Mouse (Mus musculus): Measurements from ENCODE around the gene Tpm3. TPM values are rescaled to one million over a fixed set of nuclear protein-coding genes. Genes with fewer than 3 reads are reported as not detected.

Tpm3 gene
- polyA plus RNA-seq, 1 experiment, result 305 TPM

DNA sequence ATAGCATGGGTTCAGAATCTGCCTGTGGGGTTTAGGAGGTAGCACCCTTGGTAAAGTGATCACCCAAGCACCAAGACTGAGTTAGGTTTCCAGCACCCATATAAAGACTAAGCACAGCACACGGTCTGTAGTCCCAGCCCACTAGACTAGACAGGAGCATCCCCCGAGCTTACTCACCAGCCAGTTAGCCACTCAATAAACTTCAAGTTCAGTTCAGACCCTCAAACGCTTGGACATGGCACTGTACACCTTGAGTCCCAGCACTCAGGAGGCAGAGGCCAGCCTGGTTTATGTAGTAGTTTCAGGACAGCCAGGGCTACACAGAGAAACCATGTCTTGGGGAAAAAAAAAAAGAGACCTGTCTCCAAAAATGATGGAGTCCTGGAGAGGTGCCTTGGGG lies 28.6 kb downstream of the Tpm3 start:
- no peak overlapping the region for H3K27ac ChIP-seq (ENCODE audit: insufficient read depth, low read length)
- peaks cover 5% of the 10 kb centered on the region for H3K4me1 ChIP-seq (ENCODE audit: control insufficient read depth, insufficient read depth, low read length)
- no peaks in the 10 kb centered on the region for H3K9me3 ChIP-seq (replicated peaks; ENCODE audit: control insufficient read depth, insufficient read depth, low read length, poor library complexity, severe bottlenecking)
- H3K4me3 ChIP-seq (ENCODE audit: low read depth, low read length), result no peak overlapping the region
- H3K36me3 ChIP-seq (ENCODE audit: control insufficient read depth, insufficient read depth, low read length, poor library complexity, severe bottlenecking), result peaks cover 5% of the 10 kb centered on the region
- H3K9ac ChIP-seq (ENCODE audit: low read depth, poor library complexity, severe bottlenecking), result no peak overlapping the region
- H3K27me3 ChIP-seq (ENCODE audit: control insufficient read depth, insufficient read depth, low read length, poor library complexity, severe bottlenecking), result no peaks in the 10 kb centered on the region
- TF ChIP-seq POLR2A (IDR thresholded peaks at IDR 0.05; ENCODE audit: insufficient read depth, low read length) (no peak), EP300 (IDR thresholded peaks at IDR 0.05; ENCODE audit: insufficient read depth, low read depth, low read length) (no peak), CTCF (IDR thresholded peaks at IDR 0.05; ENCODE audit: low read depth, low read length) (no peak)

DNA sequence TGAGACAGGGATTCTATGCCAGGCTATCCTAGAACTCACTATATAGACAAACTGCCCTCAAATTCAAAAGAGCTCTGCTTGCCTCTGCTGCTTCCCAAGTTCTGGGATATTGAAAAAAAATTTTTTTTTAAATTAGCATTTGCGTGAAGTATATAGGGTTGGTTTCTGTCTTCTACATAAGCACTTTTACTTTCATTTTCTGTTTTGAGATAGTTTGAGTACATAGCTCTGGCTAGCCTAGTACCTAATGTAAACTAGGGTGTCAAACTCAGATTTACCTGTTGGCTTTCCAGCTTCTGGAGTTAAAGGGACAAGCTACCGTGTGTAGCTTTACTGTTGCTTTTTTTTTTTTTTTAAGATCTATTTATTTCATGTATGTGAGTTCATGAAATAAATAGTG lies 29.2 kb downstream of the Tpm3 start:
- no peak for TF ChIP-seq CTCF (IDR thresholded peaks at IDR 0.05; ENCODE audit: low read depth, low read length)
- TF ChIP-seq EP300 (IDR thresholded peaks at IDR 0.05; ENCODE audit: insufficient read depth, low read depth, low read length), result no peak
- TF ChIP-seq POLR2A (IDR thresholded peaks at IDR 0.05; ENCODE audit: insufficient read depth, low read length), result no peak
- Histone ChIP-seq H3K27ac (ENCODE audit: insufficient read depth, low read length) (no peak overlapping the region), H3K36me3 (ENCODE audit: control insufficient read depth, insufficient read depth, low read length, poor library complexity, severe bottlenecking) (peaks cover 2% of the 10 kb centered on the region; the same call in 1 of the 2 replicates)

DNA sequence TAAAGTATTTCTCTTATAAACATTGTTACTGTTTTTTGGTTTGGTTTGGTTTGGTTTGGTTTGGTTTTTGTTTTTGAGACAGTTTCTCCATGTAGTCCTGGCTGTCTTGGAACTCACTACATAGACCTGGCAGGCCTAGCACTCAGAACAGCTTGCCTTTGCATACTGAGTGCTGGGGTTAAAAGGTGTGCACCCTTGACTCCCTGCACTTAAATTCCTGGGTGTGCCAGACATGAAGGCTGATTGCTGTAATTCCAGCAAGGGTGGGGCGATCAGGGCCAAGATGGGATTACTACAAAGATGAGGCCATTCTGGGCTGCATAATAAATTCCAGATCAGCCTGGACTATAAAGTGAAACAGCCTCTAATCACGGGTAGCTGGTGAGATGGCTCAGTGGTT lies 29.8 kb downstream of the Tpm3 start:
- H3K4me1 ChIP-seq (ENCODE audit: control insufficient read depth, insufficient read depth, low read length), result peaks cover 5% of the 10 kb centered on the region
- no peaks in the 10 kb centered on the region for H3K9me3 ChIP-seq (replicated peaks; ENCODE audit: control insufficient read depth, insufficient read depth, low read length, poor library complexity, severe bottlenecking)
- no peak overlapping the region for H3K9ac ChIP-seq (ENCODE audit: low read depth, poor library complexity, severe bottlenecking)
- no peak overlapping the region for H3K27ac ChIP-seq (ENCODE audit: insufficient read depth, low read length)
- no peaks in the 10 kb centered on the region for H3K27me3 ChIP-seq (ENCODE audit: control insufficient read depth, insufficient read depth, low read length, poor library complexity, severe bottlenecking)
- TF ChIP-seq CTCF (IDR thresholded peaks at IDR 0.05; ENCODE audit: low read depth, low read length), result no peak
- no peak for TF ChIP-seq POLR2A (IDR thresholded peaks at IDR 0.05; ENCODE audit: insufficient read depth, low read length)
- TF ChIP-seq EP300 (IDR thresholded peaks at IDR 0.05; ENCODE audit: insufficient read depth, low read depth, low read length), result no peak
- no peak overlapping the region for H3K4me3 ChIP-seq (ENCODE audit: low read depth, low read length)
- H3K36me3 ChIP-seq (ENCODE audit: control insufficient read depth, insufficient read depth, low read length, poor library complexity, severe bottlenecking), result peaks cover 2% of the 10 kb centered on the region; the same call in 1 of the 2 replicates

More for the DNA sequence above, 29.2 kb downstream of the Tpm3 start:
- Histone ChIP-seq H3K9me3 (replicated peaks; ENCODE audit: control insufficient read depth, insufficient read depth, low read length, poor library complexity, severe bottlenecking) (no peaks in the 10 kb centered on the region), H3K27me3 (ENCODE audit: control insufficient read depth, insufficient read depth, low read length, poor library complexity, severe bottlenecking) (no peaks in the 10 kb centered on the region), H3K4me3 (ENCODE audit: low read depth, low read length) (no peak overlapping the region), H3K9ac (ENCODE audit: low read depth, poor library complexity, severe bottlenecking) (no peak overlapping the region), H3K4me1 (ENCODE audit: control insufficient read depth, insufficient read depth, low read length) (peaks cover 5% of the 10 kb centered on the region)

DNA sequence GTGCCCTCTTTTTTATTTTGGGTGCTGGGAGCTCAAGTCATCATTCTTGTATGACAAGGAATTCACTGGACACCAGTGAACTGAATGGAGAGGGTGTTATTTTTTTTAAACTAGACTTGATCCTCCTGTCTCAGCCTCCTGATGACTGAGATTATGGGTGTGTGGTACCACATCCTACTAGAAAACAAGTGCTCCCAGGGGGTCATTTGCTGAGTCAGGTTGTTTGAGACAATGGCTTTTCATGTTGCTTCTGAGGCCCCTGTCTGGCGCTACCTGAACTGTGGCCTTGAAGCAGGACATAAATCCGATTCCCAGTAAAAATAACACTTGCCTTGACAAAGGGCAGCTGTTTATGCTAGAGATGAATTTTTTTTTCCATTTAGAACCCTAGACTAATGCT lies 30.7 kb downstream of the Tpm3 start:
- Histone ChIP-seq H3K9me3 (replicated peaks; ENCODE audit: control insufficient read depth, insufficient read depth, low read length, poor library complexity, severe bottlenecking) (no peaks in the 10 kb centered on the region), H3K9ac (ENCODE audit: low read depth, poor library complexity, severe bottlenecking) (no peak overlapping the region), H3K27ac (ENCODE audit: insufficient read depth, low read length) (no peak overlapping the region), H3K4me3 (ENCODE audit: low read depth, low read length) (no peak overlapping the region), H3K4me1 (ENCODE audit: control insufficient read depth, insufficient read depth, low read length) (peaks cover 4% of the 10 kb centered on the region), H3K36me3 (ENCODE audit: control insufficient read depth, insufficient read depth, low read length, poor library complexity, severe bottlenecking) (peaks cover 2% of the 10 kb centered on the region; the same call in 1 of the 2 replicates), H3K27me3 (ENCODE audit: control insufficient read depth, insufficient read depth, low read length, poor library complexity, severe bottlenecking) (no peaks in the 10 kb centered on the region)
- TF ChIP-seq POLR2A (IDR thresholded peaks at IDR 0.05; ENCODE audit: insufficient read depth, low read length) (no peak), CTCF (IDR thresholded peaks at IDR 0.05; ENCODE audit: low read depth, low read length) (no peak), EP300 (IDR thresholded peaks at IDR 0.05; ENCODE audit: insufficient read depth, low read depth, low read length) (no peak)

DNA sequence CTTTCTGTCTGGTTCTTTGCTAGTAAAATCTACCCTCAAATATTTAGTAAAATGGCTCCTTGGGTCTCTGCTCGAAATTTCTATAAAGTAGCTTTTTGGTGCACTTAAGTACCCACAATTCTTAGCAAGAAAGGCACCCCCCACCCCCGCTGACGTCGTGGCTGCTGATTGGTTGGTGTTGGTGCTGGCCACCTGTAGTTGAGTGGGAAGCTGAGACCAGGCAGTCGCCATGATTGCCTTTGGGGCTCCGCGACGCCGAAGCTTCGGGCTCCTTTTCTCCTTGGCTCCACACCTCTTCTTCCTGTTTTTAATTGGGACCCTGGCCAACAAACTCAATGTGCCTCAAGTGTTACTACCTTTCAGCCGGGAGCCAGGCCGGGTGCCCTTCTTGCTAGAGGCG lies 31.5 kb downstream of the Tpm3 start, which contains the start of gene Nup210l:
TSS of gene Nup210l (plus strand) at position 195 of the 400 bp plus-strand sequence.
- Histone ChIP-seq H3K4me3 (ENCODE audit: low read depth, low read length) (no peak within 1 kb of the TSS), H3K27me3 (ENCODE audit: control insufficient read depth, insufficient read depth, low read length, poor library complexity, severe bottlenecking) (no peaks in the 10 kb centered on the region), H3K9me3 (replicated peaks; ENCODE audit: control insufficient read depth, insufficient read depth, low read length, poor library complexity, severe bottlenecking) (no peaks in the 10 kb centered on the region), H3K36me3 (ENCODE audit: control insufficient read depth, insufficient read depth, low read length, poor library complexity, severe bottlenecking) (peaks cover 2% of the 10 kb centered on the region; the same call in 1 of the 2 replicates), H3K9ac (ENCODE audit: low read depth, poor library complexity, severe bottlenecking) (no peak within 1 kb of the TSS), H3K27ac (ENCODE audit: insufficient read depth, low read length) (no peak within 1 kb of the TSS), H3K4me1 (ENCODE audit: control insufficient read depth, insufficient read depth, low read length) (peaks cover 2% of the 10 kb centered on the region)
- no peak for TF ChIP-seq EP300 (IDR thresholded peaks at IDR 0.05; ENCODE audit: insufficient read depth, low read depth, low read length)
- TF ChIP-seq POLR2A (IDR thresholded peaks at IDR 0.05; ENCODE audit: insufficient read depth, low read length), result no peak

DNA sequence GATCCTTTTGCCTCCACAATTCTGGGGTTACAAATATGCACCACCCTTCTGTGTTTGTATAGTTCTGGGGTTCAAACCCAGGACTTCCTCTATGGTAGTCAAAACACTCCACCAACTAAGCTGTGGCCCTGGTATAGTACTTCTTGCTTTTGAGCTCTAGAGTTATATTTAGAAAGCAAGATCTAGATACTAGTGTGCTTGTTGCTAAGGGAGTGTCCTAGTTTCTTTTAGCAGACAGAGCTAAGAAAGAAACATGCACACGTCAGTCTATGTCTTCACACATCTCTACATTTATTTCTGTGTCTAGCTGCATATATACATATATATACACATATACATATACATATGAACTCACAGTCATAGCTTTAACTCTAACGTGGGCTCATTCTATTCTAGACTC lies 39.3 kb downstream of the Tpm3 start:
- Histone ChIP-seq H3K4me1 (ENCODE audit: control insufficient read depth, insufficient read depth, low read length) (no peaks in the 10 kb centered on the region), H3K4me3 (ENCODE audit: low read depth, low read length) (no peak overlapping the region), H3K27ac (ENCODE audit: insufficient read depth, low read length) (no peak overlapping the region), H3K9me3 (replicated peaks; ENCODE audit: control insufficient read depth, insufficient read depth, low read length, poor library complexity, severe bottlenecking) (no peaks in the 10 kb centered on the region), H3K9ac (ENCODE audit: low read depth, poor library complexity, severe bottlenecking) (no peak overlapping the region), H3K27me3 (ENCODE audit: control insufficient read depth, insufficient read depth, low read length, poor library complexity, severe bottlenecking) (no peaks in the 10 kb centered on the region), H3K36me3 (ENCODE audit: control insufficient read depth, insufficient read depth, low read length, poor library complexity, severe bottlenecking) (no peaks in the 10 kb centered on the region)
- TF ChIP-seq POLR2A (IDR thresholded peaks at IDR 0.05; ENCODE audit: insufficient read depth, low read length) (no peak), CTCF (IDR thresholded peaks at IDR 0.05; ENCODE audit: low read depth, low read length) (no peak), EP300 (IDR thresholded peaks at IDR 0.05; ENCODE audit: insufficient read depth, low read depth, low read length) (no peak)
